Mouse (Mus musculus) brain, embryonic 14.5 days (tissue): ENCODE results near the gene Vars2.

Experiments
- CTCF ChIP-seq: fragments of 200-500 bp; IDR thresholded peaks from 2 replicates; pipeline ENCODE4 v1.5.1; 2012; ENCODE audit warnings: inconsistent platforms, mild to moderate bottlenecking, moderate library complexity, borderline replicate concordance; ENCODE audit not compliant: insufficient read depth, insufficient read length; ENCODE audit errors: extremely low read depth
- POLR2A ChIP-seq: fragments of 200-500 bp; IDR thresholded peaks from 2 replicates; pipeline ENCODE4 v1.6.1; 2012; ENCODE audit warnings: mild to moderate bottlenecking, inconsistent platforms, borderline replicate concordance; ENCODE audit not compliant: poor library complexity, insufficient read depth, insufficient read length, severe bottlenecking; ENCODE audit errors: extremely low read depth

GRCm38 (mm10) chr17:35669731-35670130 lies 2.3 kb upstream of the Vars2 start:
- TF ChIP-seq POLR2A (no peak), CTCF (no peak)
